Mouse (Mus musculus): ENCODE data around the gene Prkg1.

DNA sequence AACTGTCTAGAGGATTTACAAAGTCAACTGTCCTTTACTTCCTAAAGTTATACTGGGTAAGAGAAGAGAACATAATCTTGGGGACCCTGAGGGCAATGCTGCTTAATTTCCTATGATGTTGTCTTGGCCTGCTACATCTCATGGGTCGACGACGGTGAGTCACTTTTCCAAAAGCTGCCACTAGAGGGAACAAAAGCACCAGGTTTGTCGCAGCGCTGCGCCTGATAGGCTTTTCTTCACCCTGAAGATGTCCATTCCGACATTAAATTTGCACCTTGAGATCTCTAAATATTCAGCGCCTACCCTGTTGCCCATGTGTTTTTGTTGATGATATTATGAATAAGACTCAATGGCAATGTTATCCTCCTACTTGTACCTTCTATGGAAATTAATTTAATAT lies 1100.6 kb downstream of the Prkg1 start:
- peak; percentile 80 for TF ChIP-seq CTCF (IDR thresholded peaks at IDR 0.05; ENCODE audit: low read depth, low read length)
- no peak for TF ChIP-seq POLR2A (IDR thresholded peaks at IDR 0.05; ENCODE audit: extremely low read depth, insufficient read depth, low read length)
